Mouse (Mus musculus): ENCODE data around the gene Evi5.

GRCm38 (mm10) chr5:107924564-107924963 lies 49.7 kb upstream of the Evi5 start:
- TF ChIP-seq CTCF (IDR thresholded peaks at IDR 0.05; ENCODE audit: control insufficient read depth, insufficient read depth, insufficient read length) (no peak), MAX (IDR thresholded peaks at IDR 0.05) (no peak), MYOG (IDR thresholded peaks at IDR 0.05; ENCODE audit: control insufficient read depth, extremely low read depth, insufficient read length) (no peak)
